Mouse (Mus musculus): ENCODE measurements at regions not wholly inside any gene's neighbourhood (a gene's known extent, or its start where the extent isn't known, plus 50 kb on each side); places are given as distances from the start of the nearest gene placed in this dataset.
"Not testable (repeated sequence)": the region's sequence is repeated elsewhere in the genome, so short reads cannot be mapped to it uniquely, and the experiment has no call there.

- CTCF ChIA-PET, POLR2A ChIA-PET: not testable (repeated sequence)
Observed at GRCm38 (mm10) chr6:10569526-10569925, 1337.8 kb downstream of the Ndufa4 start.

DNA sequence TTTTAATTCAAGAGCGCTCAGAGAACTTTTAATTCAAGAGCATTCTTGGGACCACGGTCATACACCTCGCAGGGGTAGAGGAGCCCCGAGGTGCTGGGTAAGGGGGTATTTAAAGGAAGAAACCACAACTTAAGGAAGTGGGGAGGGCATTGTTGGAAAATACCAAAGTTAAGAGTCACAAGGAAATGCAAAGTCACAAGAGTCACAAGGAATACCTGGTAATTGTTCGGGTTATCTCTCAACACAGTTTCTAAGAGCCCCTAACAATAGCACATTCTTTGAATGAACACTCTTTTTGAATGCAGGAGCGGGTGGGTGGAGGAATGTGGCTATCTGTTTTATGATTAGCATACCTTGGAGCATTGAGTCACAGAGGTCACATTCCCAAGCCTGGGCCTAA, 1363.2 kb downstream of the Ndufa4 start:
- CTCF ChIA-PET = interaction anchor here in 1 of 4 experiments (0.6 kb wide), 1 partner anchor 1412 kb away, joined by 3 read pairs; no protein-coding TSS in a partner anchor
- POLR2A ChIA-PET = not testable (repeated sequence)

All from embryonic stem cell, embryonic (primary cell).